ENCODE assay signal across 8 mouse cellular contexts in the genomic region with DNA sequence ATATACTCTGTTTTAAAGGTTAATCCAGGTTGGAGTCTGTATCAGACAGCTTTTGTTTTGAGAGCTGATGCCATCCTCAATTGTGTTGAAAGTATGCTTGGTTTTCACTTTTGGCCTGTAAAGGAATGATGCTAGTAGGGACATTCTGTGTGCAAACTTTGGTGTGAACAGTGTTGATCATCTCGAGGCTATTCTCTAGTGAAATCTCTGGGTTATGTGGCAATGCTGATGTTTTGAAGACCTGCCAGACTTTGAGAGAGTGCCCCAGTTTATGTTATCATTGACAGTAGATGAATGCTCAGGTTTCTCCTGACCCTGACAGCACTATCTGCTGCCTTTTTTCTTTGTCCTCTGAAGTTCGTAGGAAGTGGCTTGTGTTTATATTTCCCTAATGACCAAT. TPM values are rescaled to one million over a fixed set of nuclear protein-coding genes. Genes with fewer than 3 reads are reported as not detected.
DNase-seq lines count a peak whose midpoint lies in the region; ATAC-seq and TF ChIP-seq lines count a peak whose summit lies in the region.

No protein-coding gene starts in this region.

- no peak overlapping the region for H3K27ac ChIP-seq in heart, postnatal 0 days (ENCODE audit: low read depth)
- no peak overlapping the region for H3K27ac ChIP-seq in brown adipose tissue, adult 24 weeks (replicated peaks; ENCODE audit: low read depth, low read length)
- no peak overlapping the region for H3K27ac ChIP-seq in hindbrain, embryonic 15.5 days (replicated peaks)
- no peak overlapping the region for H3K27ac ChIP-seq in midbrain, embryonic 15.5 days
- no peak overlapping the region for H3K27ac ChIP-seq in thymus, adult 2 months (ENCODE audit: control insufficient read depth, insufficient read depth, low read length)

- H3K4me3 ChIP-seq in heart, postnatal 0 days (ENCODE audit: low read depth, low read length) = peak overlapping the region; percentile 75
- 0 out of 2 replicates have a peak overlapping the region, but pooled peaks have one; percentile 24 for H3K4me3 ChIP-seq in brown adipose tissue, adult 24 weeks (ENCODE audit: insufficient read depth, low read depth, low read length)
- H3K4me3 ChIP-seq in hindbrain, embryonic 15.5 days = peak overlapping the region; percentile 97
- peak overlapping the region; percentile 87 for H3K4me3 ChIP-seq in midbrain, embryonic 15.5 days
- no peak overlapping the region for H3K4me3 ChIP-seq in thymus, adult 2 months (ENCODE audit: control insufficient read depth, insufficient read depth, low read length)

- no peak for TF ChIP-seq EP300 in heart, postnatal 0 days (IDR thresholded peaks at IDR 0.05; ENCODE audit: low read depth)

- peaks cover 30% of the 10 kb centered on the region for H3K4me1 ChIP-seq in heart, postnatal 0 days (ENCODE audit: control insufficient read depth, insufficient read depth)
- H3K4me1 ChIP-seq in brown adipose tissue, adult 24 weeks (ENCODE audit: control insufficient read depth, insufficient read depth, insufficient read length, low read length) = peaks cover 8% of the 10 kb centered on the region; the same call in 1 of the 2 replicates
- H3K4me1 ChIP-seq in hindbrain, embryonic 15.5 days (replicated peaks) = peaks cover 24% of the 10 kb centered on the region
- peaks cover 32% of the 10 kb centered on the region for H3K4me1 ChIP-seq in midbrain, embryonic 15.5 days
- peaks cover 3% of the 10 kb centered on the region for H3K4me1 ChIP-seq in thymus, adult 2 months (replicated peaks; ENCODE audit: control insufficient read depth, insufficient read depth, low read length)

- WGBS in heart, postnatal 0 days = 27% methylated on average over 2 of the region's 2 CpGs
- 69% methylated on average over 2 of the region's 2 CpGs for WGBS in hindbrain, embryonic 15.5 days
- 80% methylated on average over 2 of the region's 2 CpGs for WGBS in midbrain, embryonic 15.5 days
- WGBS in thymus, adult 2 months = 70% methylated on average over 2 of the region's 2 CpGs

- no peak for ATAC-seq in heart, postnatal 0 days (ENCODE audit: insufficient read depth, low read depth)
- ATAC-seq in hindbrain, embryonic 15.5 days (ENCODE audit: low FRiP score, low read depth) = no peak
- ATAC-seq in midbrain, embryonic 15.5 days (replicated peaks) = no peak
- ATAC-seq in CD4-positive, CD25-positive, alpha-beta regulatory T cell, adult 4 months = no peak

- no peaks in the 10 kb centered on the region for H3K27me3 ChIP-seq in heart, postnatal 0 days (ENCODE audit: control insufficient read depth, insufficient read depth, low read length)
- no peaks in the 10 kb centered on the region for H3K27me3 ChIP-seq in hindbrain, embryonic 15.5 days
- no peaks in the 10 kb centered on the region for H3K27me3 ChIP-seq in midbrain, embryonic 15.5 days (replicated peaks)
- no peaks in the 10 kb centered on the region for H3K27me3 ChIP-seq in thymus, adult 2 months (ENCODE audit: control insufficient read depth, insufficient read depth, low read length)

- H3K36me3 ChIP-seq in heart, postnatal 0 days (replicated peaks; ENCODE audit: control insufficient read depth, insufficient read depth, low read length) = peaks cover 11% of the 10 kb centered on the region; the same call in 1 of the 2 replicates
- peaks cover 12% of the 10 kb centered on the region; the same call in 1 of the 2 replicates for H3K36me3 ChIP-seq in hindbrain, embryonic 15.5 days
- H3K36me3 ChIP-seq in midbrain, embryonic 15.5 days (replicated peaks) = peaks cover under 1% of the 10 kb centered on the region; the same call in 1 of the 2 replicates
- no peaks in the 10 kb centered on the region for H3K36me3 ChIP-seq in thymus, adult 2 months (ENCODE audit: control insufficient read depth, insufficient read depth, low read length)

- no peaks in the 10 kb centered on the region for H3K9me3 ChIP-seq in heart, postnatal 0 days (replicated peaks; ENCODE audit: control insufficient read depth, low read length)
- no peaks in the 10 kb centered on the region for H3K9me3 ChIP-seq in hindbrain, embryonic 15.5 days
- H3K9me3 ChIP-seq in midbrain, embryonic 15.5 days = no peaks in the 10 kb centered on the region

- H3K4me2 ChIP-seq in heart, postnatal 0 days (ENCODE audit: low read depth, low read length) = peak overlapping the region; percentile 90
- H3K4me2 ChIP-seq in hindbrain, embryonic 15.5 days = peak overlapping the region; percentile 81
- H3K4me2 ChIP-seq in midbrain, embryonic 15.5 days = peak overlapping the region; percentile 70

- TF ChIP-seq CTCF in heart, postnatal 0 days (IDR thresholded peaks at IDR 0.05; ENCODE audit: low read depth) = no peak
- TF ChIP-seq CTCF in thymus, adult 2 months (IDR thresholded peaks at IDR 0.05; ENCODE audit: borderline replicate concordance, control insufficient read depth, extremely low read depth, insufficient read depth, low read length, poor library complexity) = no peak

- H3K9ac ChIP-seq in heart, postnatal 0 days (replicated peaks; ENCODE audit: low read depth, low read length) = no peak overlapping the region
- 0 out of 2 replicates have a peak overlapping the region, but pooled peaks have one; percentile 19 for H3K9ac ChIP-seq in hindbrain, embryonic 15.5 days
- H3K9ac ChIP-seq in midbrain, embryonic 15.5 days = no peak overlapping the region

- no peak for DNase-seq in heart, postnatal 0 days (ENCODE audit: low spot score)
- no peak for DNase-seq in heart, postnatal 25 days (ENCODE audit: low spot score)
- DNase-seq in cerebellum, adult 11-12 months = no peak
- DNase-seq in thymus, adult 2 months = no peak

- intact Hi-C loops in heart, postnatal 25 days (cut with DNase I) = no loop called here

- TF ChIP-seq POLR2A in thymus, adult 2 months (IDR thresholded peaks at IDR 0.05; ENCODE audit: control insufficient read depth, extremely low read depth, insufficient read depth, low read length, poor library complexity) = no peak

RNA-seq across cellular contexts. Expression of a gene that starts 1.2 kb away (rescaled TPM):
- 3.4 and 4.0 TPM in 2 replicates for total RNA-seq in heart, postnatal 0 days (2014; rRNA removed; ENCODE audit: low replicate concordance)
- polyA plus RNA-seq in heart, postnatal 0 days (2015; fragmentation: Nextera tagmentation; extraction: Ambion mirVana) = 5.6 and 6.0 TPM in 2 replicates
- 1 to 10 TPM; 8.3 to 8.5 TPM for total RNA-seq in heart, postnatal 25 days (2021)
- 3.1 and 4.3 TPM in 2 replicates for polyA plus RNA-seq in brown adipose tissue, adult 24 weeks (2012; ENCODE audit: insufficient read depth, insufficient read length, missing spikeins)
- 17.2 and 17.8 TPM in 2 replicates for polyA plus RNA-seq in hindbrain, embryonic 15.5 days (2015; fragmentation: Nextera tagmentation; extraction: Ambion mirVana)
- polyA plus RNA-seq in midbrain, embryonic 15.5 days (2015; fragmentation: Nextera tagmentation; extraction: Ambion mirVana) = 19.1 and 21.5 TPM in 2 replicates
- polyA plus RNA-seq in CD4-positive, CD25-positive, alpha-beta regulatory T cell, adult 4 months (2017; shearing (Covaris generic)) = under 1 TPM; 0.50 to 0.58 TPM
- polyA plus RNA-seq in thymus, adult 2 months (2012; rRNA removed) = 0.94 and 1.2 TPM in 2 replicates

RNA-seq across cellular contexts. Expression of a gene that starts 1.4 kb away (rescaled TPM):
- 271 and 278 TPM in 2 replicates for total RNA-seq in heart, postnatal 0 days (2014; rRNA removed; ENCODE audit: low replicate concordance)
- 102 and 105 TPM in 2 replicates for polyA plus RNA-seq in heart, postnatal 0 days (2015; fragmentation: Nextera tagmentation; extraction: Ambion mirVana)
- total RNA-seq in heart, postnatal 25 days (2021) = 100 to 1,000 TPM; 102 to 106 TPM
- polyA plus RNA-seq in brown adipose tissue, adult 24 weeks (2012; ENCODE audit: insufficient read depth, insufficient read length, missing spikeins) = 153 and 163 TPM in 2 replicates
- 45.4 and 45.5 TPM in 2 replicates for polyA plus RNA-seq in hindbrain, embryonic 15.5 days (2015; fragmentation: Nextera tagmentation; extraction: Ambion mirVana)
- 46.2 and 47.5 TPM in 2 replicates for polyA plus RNA-seq in midbrain, embryonic 15.5 days (2015; fragmentation: Nextera tagmentation; extraction: Ambion mirVana)
- polyA plus RNA-seq in CD4-positive, CD25-positive, alpha-beta regulatory T cell, adult 4 months (2017; shearing (Covaris generic)) = 10 to 100 TPM; 22.6 to 27.8 TPM
- 63.3 and 70.5 TPM in 2 replicates for polyA plus RNA-seq in thymus, adult 2 months (2012; rRNA removed)

RNA-seq across cellular contexts. Expression of a gene that starts 46.0 kb away (rescaled TPM):
- 37.6 and 59.8 TPM in 2 replicates for total RNA-seq in heart, postnatal 0 days (2014; rRNA removed; ENCODE audit: low replicate concordance)
- 37.5 and 40.5 TPM in 2 replicates for polyA plus RNA-seq in heart, postnatal 0 days (2015; fragmentation: Nextera tagmentation; extraction: Ambion mirVana)
- total RNA-seq in heart, postnatal 25 days (2021) = 10 to 100 TPM; 58.1 to 59.2 TPM
- polyA plus RNA-seq in brown adipose tissue, adult 24 weeks (2012; ENCODE audit: insufficient read depth, insufficient read length, missing spikeins) = 78.5 and 97.3 TPM in 2 replicates
- 12.0 and 12.7 TPM in 2 replicates for polyA plus RNA-seq in hindbrain, embryonic 15.5 days (2015; fragmentation: Nextera tagmentation; extraction: Ambion mirVana)
- polyA plus RNA-seq in midbrain, embryonic 15.5 days (2015; fragmentation: Nextera tagmentation; extraction: Ambion mirVana) = 11.2 and 12.1 TPM in 2 replicates
- 10 to 100 TPM; 19.5 to 36.7 TPM for polyA plus RNA-seq in CD4-positive, CD25-positive, alpha-beta regulatory T cell, adult 4 months (2017; shearing (Covaris generic))
- 24.6 and 24.8 TPM in 2 replicates for polyA plus RNA-seq in thymus, adult 2 months (2012; rRNA removed)

RNA-seq across cellular contexts. Expression of a gene that starts 46.0 kb away (rescaled TPM):
- 0.04 TPM in 1 of 2 replicates, not detected in the other for total RNA-seq in heart, postnatal 0 days (2014; rRNA removed; ENCODE audit: low replicate concordance)
- polyA plus RNA-seq in heart, postnatal 0 days (2015; fragmentation: Nextera tagmentation; extraction: Ambion mirVana) = 1.3 and 2.3 TPM in 2 replicates
- total RNA-seq in heart, postnatal 25 days (2021) = 1 to 10 TPM; 1.3 to 3.0 TPM
- 11.5 and 16.1 TPM in 2 replicates for polyA plus RNA-seq in brown adipose tissue, adult 24 weeks (2012; ENCODE audit: insufficient read depth, insufficient read length, missing spikeins)
- 5.0 and 5.1 TPM in 2 replicates for polyA plus RNA-seq in hindbrain, embryonic 15.5 days (2015; fragmentation: Nextera tagmentation; extraction: Ambion mirVana)
- polyA plus RNA-seq in midbrain, embryonic 15.5 days (2015; fragmentation: Nextera tagmentation; extraction: Ambion mirVana) = 3.4 and 4.9 TPM in 2 replicates
- under 1 TPM; 0.77 to 0.86 TPM for polyA plus RNA-seq in CD4-positive, CD25-positive, alpha-beta regulatory T cell, adult 4 months (2017; shearing (Covaris generic))
- 0.42 and 0.73 TPM in 2 replicates for polyA plus RNA-seq in thymus, adult 2 months (2012; rRNA removed)

RNA-seq across cellular contexts. Expression of a gene that starts 46.2 kb away (rescaled TPM):
- 36.9 and 37.7 TPM in 2 replicates for total RNA-seq in heart, postnatal 0 days (2014; rRNA removed; ENCODE audit: low replicate concordance)
- polyA plus RNA-seq in heart, postnatal 0 days (2015; fragmentation: Nextera tagmentation; extraction: Ambion mirVana) = 36.3 and 38.5 TPM in 2 replicates
- 10 to 100 TPM; 19.5 to 22.1 TPM for total RNA-seq in heart, postnatal 25 days (2021)
- 11.5 and 15.7 TPM in 2 replicates for polyA plus RNA-seq in brown adipose tissue, adult 24 weeks (2012; ENCODE audit: insufficient read depth, insufficient read length, missing spikeins)
- polyA plus RNA-seq in hindbrain, embryonic 15.5 days (2015; fragmentation: Nextera tagmentation; extraction: Ambion mirVana) = 63.3 and 66.8 TPM in 2 replicates
- 72.6 and 78.3 TPM in 2 replicates for polyA plus RNA-seq in midbrain, embryonic 15.5 days (2015; fragmentation: Nextera tagmentation; extraction: Ambion mirVana)
- polyA plus RNA-seq in CD4-positive, CD25-positive, alpha-beta regulatory T cell, adult 4 months (2017; shearing (Covaris generic)) = 10 to 100 TPM; 44.8 to 69.0 TPM
- 59.1 and 59.5 TPM in 2 replicates for polyA plus RNA-seq in thymus, adult 2 months (2012; rRNA removed)
